Mouse (Mus musculus) kidney, adult 2 months (tissue): ENCODE results near the gene Suox. TPM values are rescaled to one million over a fixed set of nuclear protein-coding genes. Genes with fewer than 3 reads are reported as not detected.
"Not testable (repeated sequence)": the region's sequence is repeated elsewhere in the genome, so short reads cannot be mapped to it uniquely, and the experiment has no call there.

ENCODE experiments used
- DNase-seq: peaks from one replicate; pipeline ENCODE4 v3.0.0; 2021
- H3K27ac ChIP-seq: fragments of 200-500 bp; 2 replicates; pipeline ENCODE4 v1.5.1; 2012; ENCODE audit warnings: low read depth, low read length, control low read depth, inconsistent platforms; ENCODE audit not compliant: insufficient read depth
- H3K27me3 ChIP-seq: fragments of 200-500 bp; replicated peaks from 2 replicates; pipeline ENCODE4 v1.6.1; 2012; ENCODE audit warnings: mild to moderate bottlenecking, moderate library complexity, low read length, inconsistent platforms; ENCODE audit not compliant: control insufficient read depth, insufficient read depth
- H3K36me3 ChIP-seq: fragments of 200-500 bp; 2 replicates; pipeline ENCODE4 v1.6.1; 2012; ENCODE audit warnings: mild to moderate bottlenecking, moderate library complexity, low read length, inconsistent platforms; ENCODE audit not compliant: control insufficient read depth, insufficient read depth
- H3K4me1 ChIP-seq: fragments of 200-500 bp; 2 replicates; pipeline ENCODE4 v1.6.1; 2011; ENCODE audit warnings: low read length; ENCODE audit not compliant: control insufficient read depth, insufficient read depth
- H3K4me3 ChIP-seq: fragments of 200-500 bp; 2 replicates; pipeline ENCODE4 v1.5.1; 2011; ENCODE audit warnings: mild to moderate bottlenecking, low read depth, low read length, control low read depth; ENCODE audit not compliant: insufficient read depth
- CTCF ChIP-seq: fragments of 200-500 bp; conservative IDR thresholded peaks from 2 replicates; pipeline ENCODE4 v1.5.1; 2011; ENCODE audit warnings: low read depth, mild to moderate bottlenecking, control low read depth, low read length, moderate library complexity, mixed read lengths; ENCODE audit not compliant: insufficient read depth, insufficient read length
- POLR2A ChIP-seq: fragments of 200-500 bp; IDR thresholded peaks from one replicate; pipeline ENCODE4 v1.6.1; 2011; ENCODE audit warnings: low read depth, low read length, control low read depth
- WGBS: fragments of 180-500 bp; shearing (Covaris S2); methylation state at CpG from one replicate; pipeline ENCODE4 v1.1.7; 2018; 5-methylcytosine and 5-hydroxymethylcytosine counted together
- polyA plus RNA-seq: library from polyadenylated mRNA; depleted of rRNA; stranded (reverse); fragments of >200 nt; gene quantifications from 2 replicates; pipeline ENCODE4 v1.2.3, GENCODE M21; 2012; rRNA removed

Gene Suox
- 76.3 and 84.1 TPM in 2 replicates for polyA plus RNA-seq

DNA sequence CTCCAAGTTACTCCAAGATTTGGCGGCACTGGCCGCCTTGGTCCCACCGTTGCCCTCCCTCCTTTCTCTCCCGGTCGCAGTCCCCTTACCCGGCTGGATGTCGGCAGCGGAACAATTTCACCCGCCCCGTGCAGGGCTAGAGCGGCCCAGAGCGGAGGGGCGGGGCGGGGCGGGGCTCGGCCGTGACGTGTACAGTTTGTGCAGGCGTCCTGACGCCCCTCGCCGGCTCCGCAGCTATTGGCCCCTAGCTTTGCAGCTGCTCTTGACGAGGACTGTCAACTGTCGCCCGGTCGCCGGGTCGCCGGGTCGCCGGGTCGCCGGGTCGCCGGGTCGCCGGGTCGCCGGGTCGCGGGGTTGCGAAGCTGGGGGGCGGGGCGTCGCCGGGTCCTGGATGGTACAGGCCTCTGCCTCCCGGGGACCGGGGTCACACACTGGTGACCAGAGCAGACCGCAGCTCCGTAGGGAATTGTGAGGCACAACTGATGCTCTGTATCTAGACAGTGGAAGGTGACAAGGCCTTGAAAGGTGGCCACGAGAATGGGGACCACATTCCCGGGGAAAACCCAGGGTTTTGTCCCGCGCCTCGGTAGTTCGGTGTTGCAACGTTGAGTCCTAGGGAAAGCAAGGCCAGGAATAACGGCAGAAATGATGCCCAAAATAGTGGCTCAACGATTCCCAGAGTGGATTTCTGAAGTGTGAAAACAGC lies at the start of gene Suox:
Gene Suox, minus strand, starts transcription at position 311 of the 706 bp plus-strand sequence.
- no peak for TF ChIP-seq CTCF
- TF ChIP-seq POLR2A, result no peak
- Histone ChIP-seq H3K27ac (peak within 1 kb of the TSS; percentile 85), H3K4me3 (peak within 1 kb of the TSS; percentile 53), H3K36me3 (no peaks in the 10 kb centered on the region), H3K27me3 (no peaks in the 10 kb centered on the region), H3K4me1 (no peaks in the 10 kb centered on the region; the same call in 1 of the 2 replicates)
- WGBS, result under 1% methylated on average over 57 of the region's 60 CpGs
- peak; percentile 92 for DNase-seq

GRCm38 (mm10) chr10:128715559-128716537 lies 42.0 kb upstream of the Suox start:
- H3K4me1 ChIP-seq, result no peaks in the 10 kb centered on the region

DNA sequence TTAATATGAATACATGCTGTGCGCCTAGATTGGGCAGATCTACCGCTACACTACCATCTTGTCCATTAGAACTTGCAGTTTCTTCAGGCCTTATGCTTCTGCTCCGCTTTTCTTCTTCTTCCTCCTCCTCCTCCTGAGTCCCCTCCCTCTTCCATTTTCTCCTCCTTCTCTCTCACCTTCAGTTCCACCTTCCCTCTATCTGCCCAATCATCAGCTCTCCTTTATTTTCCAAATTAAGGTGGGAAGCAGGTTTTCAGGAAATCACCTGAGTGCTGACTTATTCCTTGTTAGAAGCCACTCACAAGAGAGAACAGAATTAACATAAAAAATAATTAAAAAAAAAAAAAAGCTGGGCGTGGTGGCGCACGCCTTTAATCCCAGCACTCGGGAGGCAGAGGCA lies 37.4 kb upstream of the Suox start:
- not testable (repeated sequence) for H3K4me1 ChIP-seq, DNase-seq, H3K27me3 ChIP-seq, H3K36me3 ChIP-seq, H3K4me3 ChIP-seq, H3K27ac ChIP-seq
- 97% methylated on average over 7 of the region's 7 CpGs for WGBS

More at GRCm38 (mm10) chr10:128715559-128716537, 42.0 kb upstream of the Suox start:
- Histone ChIP-seq H3K4me3 (no peak overlapping the region), H3K36me3 (no peaks in the 10 kb centered on the region), H3K27ac (no peak overlapping the region), H3K27me3 (no peaks in the 10 kb centered on the region)
- DNase-seq, result no peak
- 84% methylated on average over 19 of the region's 19 CpGs for WGBS
- TF ChIP-seq POLR2A (no peak), CTCF (no peak)

- no peak for TF ChIP-seq CTCF
- TF ChIP-seq POLR2A, result no peak
- WGBS, result 9% methylated on average over 11 of the region's 11 CpGs
- no peak overlapping the region for H3K27ac ChIP-seq
Observed at GRCm38 (mm10) chr10:128705317-128705693, 31.4 kb upstream of the Suox start.

DNA sequence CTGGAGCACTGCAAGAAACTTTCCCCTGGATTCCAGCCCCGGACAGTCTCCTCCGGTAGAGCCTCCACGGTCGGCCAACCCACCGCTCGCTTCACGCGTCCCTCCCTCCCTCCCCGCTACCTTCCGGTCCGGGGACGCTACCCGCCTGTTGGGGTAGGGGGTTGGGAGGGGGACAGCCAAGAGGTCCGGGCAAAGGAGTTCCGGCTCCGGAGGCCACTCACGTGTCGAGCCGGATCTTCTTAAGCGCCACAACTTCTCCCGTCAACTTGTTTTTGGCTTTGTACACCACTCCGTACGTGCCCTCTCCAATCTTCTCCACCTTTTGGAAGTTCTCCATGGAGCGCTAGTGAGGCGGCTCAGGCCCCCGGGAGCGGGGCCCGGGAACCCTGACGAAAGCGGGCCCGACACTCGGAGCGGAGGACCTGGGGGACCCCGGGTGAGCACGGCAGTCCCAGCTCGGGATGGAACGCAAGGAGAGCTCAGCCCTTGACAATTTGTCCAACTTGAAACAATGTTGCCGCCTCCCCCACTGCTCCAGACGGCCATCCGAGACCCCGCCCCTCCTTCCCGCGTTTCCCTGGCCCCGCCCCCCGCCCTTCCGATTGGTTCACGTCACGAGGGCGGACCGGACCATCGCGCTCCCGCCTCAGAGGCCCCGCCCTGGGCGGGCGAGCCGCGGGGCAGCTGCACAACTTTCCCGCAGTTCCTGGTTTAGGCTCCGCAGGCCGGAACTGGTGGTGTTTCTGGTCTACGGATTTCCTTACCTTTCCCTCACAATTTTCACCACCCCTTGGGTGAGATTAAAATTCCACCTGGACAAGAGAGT lies 30.8 kb upstream of the Suox start, which contains the start of gene Cdk2:
Gene Cdk2, minus strand, starts transcription at position 541 of the 826 bp plus-strand sequence.
- Histone ChIP-seq H3K27me3 (no peaks in the 10 kb centered on the region), H3K4me3 (peak within 1 kb of the TSS; percentile 73), H3K4me1 (peaks cover 3% of the 10 kb centered on the region; the same call in 1 of the 2 replicates), H3K27ac (peak within 1 kb of the TSS; percentile 40; the same call in 1 of the 2 replicates), H3K36me3 (no peaks in the 10 kb centered on the region)
- WGBS, result under 1% methylated on average over 62 of the region's 62 CpGs
- TF ChIP-seq CTCF, result no peak
- TF ChIP-seq POLR2A, result peak; percentile 61
- DNase-seq, result peak; percentile 97

More at GRCm38 (mm10) chr10:128705317-128705693, 31.4 kb upstream of the Suox start:
- no peaks in the 10 kb centered on the region for H3K36me3 ChIP-seq
- peaks cover 3% of the 10 kb centered on the region; the same call in 1 of the 2 replicates for H3K4me1 ChIP-seq
- H3K4me3 ChIP-seq, result 0 out of 2 replicates have a peak overlapping the region, but pooled peaks have one; percentile 15
- H3K27me3 ChIP-seq, result no peaks in the 10 kb centered on the region
- DNase-seq, result no peak

GRCm38 (mm10) chr10:128703895-128704294 lies 30.0 kb upstream of the Suox start, which contains the start of gene Pmel:
Gene Pmel, plus strand, starts transcription at chr10:128704195.
- Histone ChIP-seq H3K4me1 (peaks cover 4% of the 10 kb centered on the region; the same call in 1 of the 2 replicates), H3K36me3 (no peaks in the 10 kb centered on the region), H3K27ac (peak within 1 kb of the TSS; percentile 40; the same call in 1 of the 2 replicates), H3K4me3 (peak within 1 kb of the TSS; percentile 73), H3K27me3 (no peaks in the 10 kb centered on the region)
- WGBS, result 31% methylated on average over 4 of the region's 4 CpGs
- TF ChIP-seq CTCF (no peak), POLR2A (no peak)
- DNase-seq, result no peak
